Mouse (Mus musculus) thymus, postnatal 14 days (tissue): ENCODE data around the gene Larp1.
"Not testable (repeated sequence)": the region's sequence is repeated elsewhere in the genome, so short reads cannot be mapped to it uniquely, and the experiment has no call there.

Source experiments
- DNase-seq: peaks from one replicate; pipeline ENCODE4 v3.0.0; 2021

Larp1 gene

GRCm38 (mm10) chr11:58031176-58031575 lies 22.3 kb downstream of the Larp1 start:
- DNase-seq = peak; percentile 38

- no peak for DNase-seq
Measured at GRCm38 (mm10) chr11:58033635-58034034, 24.8 kb downstream of the Larp1 start.

GRCm38 (mm10) chr11:58039027-58039426 lies 30.2 kb downstream of the Larp1 start:
- DNase-seq = peak; percentile 25

- no peak for DNase-seq
Measured at GRCm38 (mm10) chr11:58042861-58043431, 34.1 kb downstream of the Larp1 start.

- peak; percentile 41 for DNase-seq
Measured at GRCm38 (mm10) chr11:58046438-58046837, 37.6 kb downstream of the Larp1 start.

- DNase-seq = peak; percentile 52
Measured at GRCm38 (mm10) chr11:58057455-58057854, 48.6 kb downstream of the Larp1 start.

- DNase-seq = not testable (repeated sequence)
Measured at GRCm38 (mm10) chr11:58059752-58060151, 50.9 kb downstream of the Larp1 start.

- not testable (repeated sequence) for DNase-seq
Measured at GRCm38 (mm10) chr11:58061218-58061617, 52.4 kb downstream of the Larp1 start.

GRCm38 (mm10) chr11:58062586-58062985 lies 53.7 kb downstream of the Larp1 start:
- DNase-seq = no peak

GRCm38 (mm10) chr11:58065025-58065424 lies 56.2 kb downstream of the Larp1 start:
- no peak for DNase-seq

- no peak for DNase-seq
Measured at GRCm38 (mm10) chr11:58072978-58073377, 64.1 kb downstream of the Larp1 start.

- no peak for DNase-seq
Measured at GRCm38 (mm10) chr11:58077270-58077669, 68.4 kb downstream of the Larp1 start.

- no peak for DNase-seq
Measured at GRCm38 (mm10) chr11:58081716-58082115, 72.9 kb downstream of the Larp1 start.

GRCm38 (mm10) chr11:58092541-58092940 lies 83.7 kb downstream of the Larp1 start:
- no peak for DNase-seq

- no peak for DNase-seq
Measured at GRCm38 (mm10) chr11:58093021-58093528, 84.2 kb downstream of the Larp1 start, which contains the start of gene Gm12248. Gm12248 (minus strand) TSS chr11:58093134.

GRCm38 (mm10) chr11:58094766-58095165 lies 85.9 kb downstream of the Larp1 start:
- DNase-seq = no peak

GRCm38 (mm10) chr11:58095561-58095960 lies 86.7 kb downstream of the Larp1 start:
- DNase-seq = no peak

GRCm38 (mm10) chr11:58096160-58096559 lies 87.3 kb downstream of the Larp1 start:
- peak; percentile 77 for DNase-seq

GRCm38 (mm10) chr11:58096821-58097620 lies 88.2 kb downstream of the Larp1 start:
- peak; percentile 35 for DNase-seq

- DNase-seq = peak; percentile 57
Measured at GRCm38 (mm10) chr11:58097621-58098365, 88.9 kb downstream of the Larp1 start.

GRCm38 (mm10) chr11:58098366-58098720 lies 89.5 kb downstream of the Larp1 start:
- peak; percentile 48 for DNase-seq

GRCm38 (mm10) chr11:58100006-58100405 lies 91.1 kb downstream of the Larp1 start:
- DNase-seq = no peak

GRCm38 (mm10) chr11:58101194-58101720 lies 92.4 kb downstream of the Larp1 start:
- no peak for DNase-seq
